Mouse (Mus musculus) heart, embryonic 16.5 days (tissue): ENCODE measurements around the gene Cbfa2t2. TPM values are rescaled to one million over a fixed set of nuclear protein-coding genes. Genes with fewer than 3 reads are reported as not detected.

Source experiments
- ATAC-seq: fragments of 200-750 bp; cut with Nextera tagmentation; replicated peaks from 2 replicates; pipeline ENCODE4 v1.8.0; 2017; ENCODE audit warnings: moderate number of reproducible peaks; ENCODE audit not compliant: insufficient read depth, low FRiP score; ENCODE audit errors: extremely low read depth
- H3K27ac ChIP-seq: fragments of 300-500 bp; sonication (generic); 2 replicates; pipeline ENCODE4 v1.5.1; 2014; ENCODE audit warnings: mild to moderate bottlenecking, low read length, control low read depth, moderate library complexity
- H3K27me3 ChIP-seq: fragments of 300-500 bp; sonication (generic); 2 replicates; pipeline ENCODE4 v1.6.1; 2014; ENCODE audit warnings: low read length, mixed read lengths; ENCODE audit not compliant: control insufficient read depth, insufficient read depth
- H3K36me3 ChIP-seq: fragments of 300-500 bp; sonication (generic); 2 replicates; pipeline ENCODE4 v1.6.1; 2014; ENCODE audit not compliant: control insufficient read depth, insufficient read depth
- H3K4me1 ChIP-seq: fragments of 300-500 bp; sonication (generic); 2 replicates; pipeline ENCODE4 v1.6.1; 2014; ENCODE audit warnings: low read length, mixed read lengths; ENCODE audit not compliant: control insufficient read depth, insufficient read depth
- H3K4me2 ChIP-seq: fragments of 300-500 bp; sonication (generic); 2 replicates; pipeline ENCODE4 v1.6.1; 2014; ENCODE audit warnings: low read depth, mild to moderate bottlenecking, control low read depth, low read length
- H3K4me3 ChIP-seq: fragments of 300-500 bp; sonication (generic); 2 replicates; pipeline ENCODE4 v1.5.1; 2014; ENCODE audit warnings: mild to moderate bottlenecking, control low read depth, low read length
- H3K9ac ChIP-seq: fragments of 300-500 bp; sonication (generic); 2 replicates; pipeline ENCODE4 v1.6.1; 2014; ENCODE audit warnings: low read length, control low read depth
- H3K9me3 ChIP-seq: fragments of 300-500 bp; sonication (generic); replicated peaks from 2 replicates; pipeline ENCODE4 v1.6.1; 2016; ENCODE audit warnings: low read length; ENCODE audit not compliant: control insufficient read depth
- WGBS: fragments of 180-500 bp; shearing (Covaris S2); extraction: QIAGEN DNeasy Blood & Tissue Kit; methylation state at CpG from one replicate; pipeline ENCODE4 v1.1.7; 2014; 5-methylcytosine and 5-hydroxymethylcytosine counted together
- polyA plus RNA-seq: library from polyadenylated mRNA; unstranded; fragments of >200 nt; fragmentation: Nextera tagmentation; extraction: Ambion mirVana; gene quantifications from 2 replicates; pipeline ENCODE4 v1.2.1, GENCODE M21; 2015

The Cbfa2t2 gene
- polyA plus RNA-seq, 1 experiment from 2014 or later: 29.7 TPM

DNA sequence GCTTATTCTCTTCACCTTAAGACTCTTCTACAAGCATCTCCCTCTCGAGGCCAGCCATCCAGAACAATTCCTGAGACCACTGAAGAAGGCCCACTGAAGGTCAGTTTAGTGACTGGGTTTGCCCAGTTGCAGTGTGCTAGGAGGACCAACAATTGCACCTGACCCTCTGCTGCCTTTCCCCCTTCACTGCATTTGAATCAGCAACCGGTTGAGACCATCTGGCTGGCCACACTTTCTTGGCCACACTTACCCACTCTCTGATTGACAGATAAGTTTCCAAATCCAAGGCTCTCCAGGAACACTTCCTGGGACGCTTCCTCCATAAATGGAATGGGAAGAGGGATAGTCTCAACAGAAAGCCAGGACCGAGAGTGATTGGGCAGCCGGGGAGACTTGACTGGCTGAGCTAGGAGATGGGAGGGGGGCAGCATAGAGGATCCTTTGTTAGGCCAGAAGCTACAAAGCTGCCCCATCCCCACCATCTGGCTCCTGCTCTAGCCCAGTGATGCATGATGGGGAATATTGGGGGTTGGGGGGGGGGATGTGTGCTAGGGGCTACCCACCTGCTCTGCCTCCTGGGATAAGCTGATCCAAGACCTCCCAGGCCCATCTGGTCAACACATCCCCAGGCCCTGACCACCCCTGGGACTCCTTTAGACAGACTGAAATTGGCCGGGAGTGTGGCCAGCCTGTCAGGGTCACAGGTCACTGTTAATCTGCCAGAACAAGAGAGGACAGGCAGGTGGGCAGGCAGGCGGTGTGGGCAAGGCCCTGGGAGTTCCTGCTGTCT lies 15.1 kb upstream of the Cbfa2t2 start:
- 58% methylated on average over 7 of the region's 7 CpGs for WGBS

DNA sequence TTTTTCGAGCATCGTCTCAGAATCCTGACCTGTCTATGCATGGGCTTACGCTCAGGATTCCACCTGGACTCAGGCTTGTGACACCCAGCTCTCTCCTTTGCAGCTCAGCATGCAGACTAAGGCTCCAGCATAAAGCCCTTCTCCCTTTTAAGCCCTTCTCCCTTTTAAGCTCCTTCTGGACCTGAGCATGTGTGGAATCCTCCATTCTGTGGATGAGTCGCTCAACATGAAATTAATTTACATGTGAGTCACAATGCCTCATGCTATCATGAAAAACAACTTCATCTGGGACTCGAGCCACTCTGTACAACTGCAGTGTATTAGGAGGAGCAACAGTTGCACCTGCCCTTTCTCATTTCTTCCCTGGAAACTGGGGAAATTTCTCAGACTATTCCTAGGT lies 14.1 kb upstream of the Cbfa2t2 start:
- Histone ChIP-seq H3K27ac (no peak overlapping the region), H3K9me3 (peaks cover 6% of the 10 kb centered on the region; the same call in 1 of the 2 replicates), H3K36me3 (no peaks in the 10 kb centered on the region), H3K4me1 (peaks cover 3% of the 10 kb centered on the region; the same call in 1 of the 2 replicates), H3K4me3 (no peak overlapping the region), H3K4me2 (no peak overlapping the region), H3K27me3 (no peaks in the 10 kb centered on the region), H3K9ac (no peak overlapping the region)
- WGBS: 71% methylated on average over 5 of the region's 5 CpGs
- no peak for ATAC-seq

More for the DNA sequence above, 15.1 kb upstream of the Cbfa2t2 start:
- peaks cover 6% of the 10 kb centered on the region; the same call in 1 of the 2 replicates for H3K9me3 ChIP-seq
- H3K27me3 ChIP-seq: no peaks in the 10 kb centered on the region
- H3K4me1 ChIP-seq: no peaks in the 10 kb centered on the region
- no peak overlapping the region for H3K27ac ChIP-seq
- H3K9ac ChIP-seq: no peak overlapping the region
- H3K4me3 ChIP-seq: no peak overlapping the region
- H3K4me2 ChIP-seq: no peak overlapping the region
- H3K36me3 ChIP-seq: no peaks in the 10 kb centered on the region
- no peak for ATAC-seq

DNA sequence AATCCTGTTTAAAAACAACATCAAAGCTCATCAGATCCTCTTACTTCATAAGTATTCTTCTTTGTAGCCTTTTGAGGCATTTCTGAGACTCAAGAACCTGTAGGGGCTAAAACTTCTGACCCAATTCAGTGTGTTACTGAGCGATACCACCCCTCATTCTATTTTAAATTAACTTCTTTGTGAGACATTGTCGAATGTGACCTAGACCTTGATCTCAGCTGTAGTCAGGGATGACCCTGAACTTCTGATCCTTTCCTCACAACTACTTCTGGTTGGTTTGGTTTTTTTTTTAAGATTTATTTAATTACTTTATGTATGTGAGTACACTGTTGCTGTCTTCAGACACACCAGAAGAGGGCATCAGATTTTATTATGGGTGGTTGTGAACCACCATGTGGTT lies 12.7 kb upstream of the Cbfa2t2 start:
- Histone ChIP-seq H3K36me3 (no peaks in the 10 kb centered on the region), H3K4me2 (no peak overlapping the region), H3K4me1 (peaks cover 11% of the 10 kb centered on the region), H3K9me3 (peaks cover 6% of the 10 kb centered on the region; the same call in 1 of the 2 replicates), H3K27me3 (no peaks in the 10 kb centered on the region), H3K27ac (no peak overlapping the region), H3K4me3 (no peak overlapping the region), H3K9ac (no peak overlapping the region)
- WGBS: 83% methylated on average over 2 of the region's 2 CpGs
- no peak for ATAC-seq

DNA sequence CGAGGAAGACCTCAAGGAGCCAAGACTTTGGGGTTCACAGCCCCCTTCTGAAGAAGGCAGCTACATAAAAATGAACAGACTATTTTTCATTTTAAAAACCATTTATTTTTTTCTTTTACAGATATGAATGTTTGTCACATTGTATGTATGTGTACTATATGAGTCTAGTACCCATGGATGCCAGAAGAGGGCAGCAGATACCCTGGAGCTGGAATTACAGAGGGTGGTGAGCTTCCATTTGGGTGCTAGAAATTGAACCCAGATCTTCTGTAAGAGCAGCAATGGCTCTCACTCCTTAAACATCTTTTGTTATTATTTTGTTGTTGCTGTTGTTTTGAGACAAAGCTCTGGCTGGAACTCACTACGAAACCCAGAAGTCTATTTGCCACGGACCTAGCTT lies 10.8 kb upstream of the Cbfa2t2 start:
- H3K4me2 ChIP-seq: no peak overlapping the region
- no peak for ATAC-seq
- H3K27me3 ChIP-seq: no peaks in the 10 kb centered on the region
- H3K9ac ChIP-seq: no peak overlapping the region
- no peaks in the 10 kb centered on the region for H3K36me3 ChIP-seq
- H3K4me1 ChIP-seq: peaks cover 11% of the 10 kb centered on the region
- H3K27ac ChIP-seq: no peak overlapping the region
- 90% methylated on average over 3 of the region's 3 CpGs for WGBS
- H3K4me3 ChIP-seq: no peak overlapping the region
- peaks cover 6% of the 10 kb centered on the region; the same call in 1 of the 2 replicates for H3K9me3 ChIP-seq

DNA sequence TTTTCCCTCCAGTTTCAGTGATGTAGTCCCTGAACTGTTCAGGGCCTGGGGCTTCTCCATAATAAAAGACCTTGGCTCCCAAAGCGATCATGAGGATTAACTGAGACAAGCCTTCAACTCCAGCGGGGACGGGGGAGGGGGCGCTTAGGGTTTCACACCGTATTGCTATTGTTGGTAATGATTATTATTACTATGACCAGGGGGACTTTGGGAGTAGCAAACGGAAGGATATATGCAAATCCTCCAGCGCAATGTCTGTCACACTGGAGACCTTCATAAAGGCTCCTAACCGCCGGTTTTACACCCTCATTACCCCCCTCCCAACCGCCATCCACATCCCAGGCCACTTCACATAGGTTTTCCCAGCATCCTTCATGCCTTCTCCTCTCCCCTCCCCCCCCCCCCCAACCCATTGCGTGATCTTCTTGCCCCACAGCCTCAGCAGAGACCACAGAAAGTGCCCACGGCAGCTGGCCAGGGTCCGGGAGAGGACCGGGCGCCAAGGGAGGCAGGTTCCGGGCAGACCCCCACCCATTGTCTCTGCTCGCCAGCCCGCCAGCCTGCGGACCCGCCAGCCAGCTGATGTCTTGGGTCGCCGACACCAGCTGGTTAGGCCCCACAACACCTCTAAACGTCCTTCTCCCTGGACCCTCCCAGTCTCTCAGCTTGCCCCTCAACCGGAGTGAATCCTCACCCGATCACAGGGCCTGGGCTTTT lies 9.9 kb upstream of the Cbfa2t2 start:
- 8% methylated on average over 24 of the region's 25 CpGs for WGBS
- Histone ChIP-seq H3K9me3 (peaks cover 6% of the 10 kb centered on the region; the same call in 1 of the 2 replicates), H3K4me3 (peak overlapping the region; percentile 49), H3K27ac (peak overlapping the region; percentile 51), H3K9ac (peak overlapping the region; percentile 82), H3K36me3 (no peaks in the 10 kb centered on the region), H3K27me3 (no peaks in the 10 kb centered on the region), H3K4me1 (peaks cover 11% of the 10 kb centered on the region), H3K4me2 (peak overlapping the region; percentile 70)
- ATAC-seq: 0 out of 2 replicates have a peak, but pooled peaks have one; percentile 33

DNA sequence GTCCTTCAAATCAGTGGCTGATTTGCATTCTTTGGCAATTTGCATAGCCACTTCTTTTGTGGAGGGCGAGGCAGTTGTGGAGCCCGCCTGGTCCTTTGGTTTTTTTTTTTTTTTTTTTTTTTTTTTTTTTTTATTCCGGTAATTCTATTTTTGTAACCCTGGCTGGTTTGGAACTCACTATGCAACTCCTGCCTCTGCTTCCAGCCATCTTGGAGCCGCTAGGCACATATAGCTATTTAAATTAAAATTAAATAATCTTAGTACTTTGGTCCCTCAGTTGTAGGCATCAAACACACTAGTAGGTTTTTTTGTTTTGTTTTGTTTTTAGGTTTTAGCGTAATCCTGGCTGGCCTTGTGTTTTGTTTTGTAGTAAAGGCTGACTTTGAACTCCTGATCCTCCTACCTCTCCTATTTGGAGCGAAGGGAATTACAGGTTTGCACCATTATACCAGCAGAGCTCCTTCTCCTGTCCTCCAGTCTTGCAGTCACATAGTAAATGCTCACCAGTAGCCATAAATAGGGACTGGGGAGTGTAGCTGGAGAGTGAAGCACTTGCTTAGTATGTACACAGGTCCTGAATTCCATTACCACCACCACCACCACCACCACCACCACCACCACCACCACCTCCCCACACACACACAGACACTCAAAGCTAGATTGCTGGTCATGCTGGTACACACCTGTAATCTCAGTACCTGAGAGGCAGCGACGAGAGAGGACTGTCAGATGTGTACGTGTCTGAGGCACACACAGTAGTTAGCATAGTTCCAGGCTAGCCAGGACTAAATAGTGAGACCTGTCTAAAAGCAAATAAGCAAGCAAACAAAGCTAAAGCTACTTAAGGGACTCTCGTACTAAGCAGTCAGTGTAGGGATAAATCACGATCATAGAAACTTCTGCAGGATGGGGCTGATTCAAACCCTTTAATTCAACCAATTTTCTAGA lies 9.1 kb upstream of the Cbfa2t2 start:
- peaks cover 6% of the 10 kb centered on the region; the same call in 1 of the 2 replicates for H3K9me3 ChIP-seq
- peak overlapping the region; percentile 70 for H3K4me2 ChIP-seq
- H3K4me3 ChIP-seq: peak overlapping the region; percentile 49
- H3K36me3 ChIP-seq: no peaks in the 10 kb centered on the region
- H3K27ac ChIP-seq: peak overlapping the region; percentile 51
- H3K9ac ChIP-seq: peak overlapping the region; percentile 82
- WGBS: 53% methylated on average over 11 of the region's 11 CpGs
- no peaks in the 10 kb centered on the region for H3K27me3 ChIP-seq
- H3K4me1 ChIP-seq: peaks cover 11% of the 10 kb centered on the region
- no peak for ATAC-seq

DNA sequence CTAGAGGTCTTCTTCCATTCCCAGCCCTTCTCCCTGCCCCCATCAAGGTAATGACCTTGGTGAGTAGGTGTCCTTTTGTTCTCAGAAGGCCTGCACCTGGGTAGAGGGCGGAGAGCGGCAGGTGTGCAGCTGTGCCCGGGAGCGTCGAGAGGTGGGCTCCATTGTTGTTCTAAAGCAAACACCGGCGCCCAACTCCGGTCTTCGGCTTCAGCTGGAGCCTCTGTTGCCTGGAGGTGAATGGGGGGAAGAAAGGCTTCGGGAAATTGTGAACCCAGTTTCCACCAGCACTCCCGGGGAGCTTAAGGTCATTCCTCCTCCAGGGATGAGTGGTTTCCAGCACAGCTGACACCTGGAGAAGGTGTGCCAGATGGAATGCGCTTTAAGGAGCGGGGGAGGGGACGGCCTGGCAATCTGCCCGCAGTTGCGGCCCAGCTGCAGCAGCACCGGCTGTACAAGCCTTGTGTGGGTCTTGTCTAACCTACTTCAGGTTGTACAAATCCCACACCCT lies 8.4 kb upstream of the Cbfa2t2 start:
- Histone ChIP-seq H3K4me2 (peak overlapping the region; percentile 25), H3K36me3 (no peaks in the 10 kb centered on the region), H3K27me3 (no peaks in the 10 kb centered on the region), H3K4me3 (no peak overlapping the region), H3K9me3 (peaks cover 6% of the 10 kb centered on the region; the same call in 1 of the 2 replicates), H3K4me1 (peaks cover 11% of the 10 kb centered on the region), H3K9ac (peak overlapping the region; percentile 33; the same call in 1 of the 2 replicates), H3K27ac (no peak overlapping the region)
- WGBS: 26% methylated on average over 17 of the region's 17 CpGs
- ATAC-seq: 0 out of 2 replicates have a peak, but pooled peaks have one; percentile 20

DNA sequence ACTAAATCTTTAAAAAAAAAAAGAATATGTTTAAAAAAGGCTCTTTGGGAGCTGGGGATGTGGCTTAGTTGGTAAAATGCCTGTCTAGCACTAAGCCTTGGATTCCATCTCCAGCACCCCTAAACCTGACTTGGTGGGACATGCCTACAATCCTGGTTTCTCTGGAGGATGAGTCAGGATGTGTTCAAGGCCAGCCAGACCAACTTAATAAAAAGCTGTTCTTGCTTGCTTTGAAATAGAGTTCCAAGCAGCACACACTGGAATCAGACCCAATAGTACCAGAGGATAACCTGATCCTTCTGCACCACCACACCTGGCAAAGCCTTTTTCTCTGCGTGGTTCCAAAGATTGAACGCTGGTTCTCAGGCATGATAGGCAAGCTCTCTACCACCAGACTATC lies 5.7 kb upstream of the Cbfa2t2 start:
- 88% methylated on average over 2 of the region's 2 CpGs for WGBS
- H3K4me2 ChIP-seq: no peak overlapping the region
- H3K9ac ChIP-seq: no peak overlapping the region
- H3K27me3 ChIP-seq: no peaks in the 10 kb centered on the region
- no peak overlapping the region for H3K4me3 ChIP-seq
- H3K4me1 ChIP-seq: peaks cover 11% of the 10 kb centered on the region
- H3K36me3 ChIP-seq: no peaks in the 10 kb centered on the region
- no peak for ATAC-seq
- no peak overlapping the region for H3K27ac ChIP-seq
- peaks cover 3% of the 10 kb centered on the region; the same call in 1 of the 2 replicates for H3K9me3 ChIP-seq
